Mouse (Mus musculus): ENCODE measurements around the gene Cx3cl1. TPM values are rescaled to one million over a fixed set of nuclear protein-coding genes. Genes with fewer than 3 reads are reported as not detected.

The Cx3cl1 gene
- not detected in 2 replicates for total RNA-seq (2023)

DNA sequence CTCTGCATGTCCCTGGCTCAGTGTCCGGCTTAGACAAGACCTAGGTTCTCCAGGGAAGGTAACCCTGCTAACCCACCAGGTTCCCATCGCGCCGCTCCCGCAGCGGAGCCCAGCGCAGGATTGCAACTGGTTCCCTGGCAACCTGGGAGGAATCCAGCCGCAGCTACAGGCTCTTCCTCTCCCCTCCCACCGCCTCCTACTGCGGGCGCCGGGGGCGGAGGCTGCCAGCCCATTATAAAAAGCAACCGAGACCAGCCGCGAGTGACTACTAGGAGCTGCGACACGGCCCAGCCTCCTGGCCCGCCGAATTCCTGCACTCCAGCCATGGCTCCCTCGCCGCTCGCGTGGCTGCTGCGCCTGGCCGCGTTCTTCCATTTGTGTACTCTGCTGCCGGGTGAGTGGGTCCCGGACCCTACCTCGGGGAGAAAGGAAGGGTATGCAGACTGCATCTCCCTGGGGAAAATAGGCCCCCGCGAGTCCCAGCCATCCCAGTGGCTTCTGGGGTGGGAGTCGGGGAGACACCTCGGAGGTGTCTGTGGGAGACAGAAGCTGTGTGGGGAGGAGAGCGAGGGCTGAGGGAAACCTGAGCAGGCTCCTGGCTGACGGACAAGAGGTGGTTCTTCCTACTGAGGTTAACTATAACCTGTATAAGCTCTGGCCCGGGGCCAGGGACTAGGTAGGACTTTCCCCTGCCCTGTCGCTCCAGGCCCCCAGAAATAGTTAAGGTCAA is at the start of gene Cx3cl1:
Gene Cx3cl1, plus strand, starts transcription at position 69 of the 730 bp plus-strand sequence.

GRCm38 (mm10) chr8:94745476-94746184 is 26.2 kb upstream of the Cx3cl1 start, which contains the start of gene Ccl22:
TSS of gene Ccl22 (plus strand) at chr8:94745590.

GRCm38 (mm10) chr8:94810153-94810552 is 38.3 kb downstream of the Cx3cl1 start, which contains the start of gene Ccl17:
TSS of gene Ccl17 (plus strand) at chr8:94810453.

Other genes with a start within 250 kb of the Cx3cl1 start
- 138 and 192 TPM in 2 replicates for gene Cpne2, start 239.0 kb upstream of the Cx3cl1 start, total RNA-seq (2023)
- gene Rspry1, start 170.1 kb upstream of the Cx3cl1 start, total RNA-seq (2023), result 24.1 and 26.2 TPM in 2 replicates
- 21.8 and 24.0 TPM in 2 replicates for gene Fam192a, start 170.0 kb upstream of the Cx3cl1 start, total RNA-seq (2023)
- 99.9 and 112 TPM in 2 replicates for gene Arl2bp, start 105.4 kb upstream of the Cx3cl1 start, total RNA-seq (2023)
- not detected in 2 replicates for gene Pllp, start 75.7 kb upstream of the Cx3cl1 start, total RNA-seq (2023)
- not detected in 2 replicates for gene Ccl22, start 26.4 kb upstream of the Cx3cl1 start, total RNA-seq (2023)
- not detected in 2 replicates for gene Ccl17, start 38.4 kb downstream of the Cx3cl1 start, total RNA-seq (2023)
- gene Coq9, start 66.3 kb downstream of the Cx3cl1 start, total RNA-seq (2023), result 20.1 and 22.0 TPM in 2 replicates
- 44.8 and 46.9 TPM in 2 replicates for gene Ciapin1, start 66.3 kb downstream of the Cx3cl1 start, total RNA-seq (2023)
- 35.4 and 45.1 TPM in 2 replicates for gene Polr2c, start 85.4 kb downstream of the Cx3cl1 start, total RNA-seq (2023)
- 1.1 and 1.5 TPM in 2 replicates for gene Dok4, start 104.3 kb downstream of the Cx3cl1 start, total RNA-seq (2023)
- gene Ccdc102a, start 146.1 kb downstream of the Cx3cl1 start, total RNA-seq (2023), result 1.8 and 2.9 TPM in 2 replicates
- 9.5 and 12.4 TPM in 2 replicates for gene Adgrg5, start 151.7 kb downstream of the Cx3cl1 start, total RNA-seq (2023)
- 6.2 and 9.2 TPM in 2 replicates for gene Adgrg1, start 202.7 kb downstream of the Cx3cl1 start, total RNA-seq (2023)
- 175 and 211 TPM in 2 replicates for gene Adgrg3, start 245.7 kb downstream of the Cx3cl1 start, total RNA-seq (2023)